In the genomic region with DNA sequence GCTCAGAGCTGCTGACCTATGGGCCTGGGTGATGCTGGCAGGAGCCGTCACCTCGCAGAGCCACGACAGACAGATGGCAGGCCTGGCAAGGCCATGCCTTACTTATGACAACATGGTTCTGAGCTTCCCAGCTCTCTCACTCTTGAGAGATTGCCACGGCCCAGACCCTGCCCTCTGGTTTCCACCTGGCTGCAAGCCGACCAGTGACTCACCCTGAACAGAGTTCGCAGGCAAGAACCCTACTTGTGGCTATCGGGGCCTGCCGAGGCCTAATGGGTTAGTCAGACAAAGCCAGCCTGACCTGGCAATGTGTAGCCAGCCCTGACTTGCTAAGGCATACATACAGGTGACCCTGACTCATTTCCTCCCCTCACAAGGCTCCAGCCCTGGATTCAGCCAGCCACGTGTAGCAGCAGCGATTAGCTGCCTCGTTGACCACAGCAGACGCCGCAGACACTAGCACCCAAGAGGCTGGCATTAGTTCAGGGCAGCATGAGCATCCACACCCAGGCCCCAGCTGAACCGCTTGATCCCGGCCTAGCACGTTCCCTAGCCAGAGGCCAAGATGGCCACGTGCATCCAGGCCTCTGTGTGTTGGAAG, we compare ENCODE assay signal across 9 mouse cellular contexts. TPM values are rescaled to one million over a fixed set of nuclear protein-coding genes. Genes with fewer than 3 reads are reported as not detected.
DNase-seq lines count a peak whose midpoint lies in the region; ATAC-seq lines count a peak whose summit lies in the region.
"Had no signal": no experiment of that assay in that cellular context is flagged by ENCODE, and none has a peak within 500 bp of the region (broad histone marks: within the 10 kb centered on the region; RNA-seq: fewer than 3 reads in every experiment).

No protein-coding gene starts in this region.

- H3K9ac ChIP-seq in intestine, embryonic 15.5 days, result no peak overlapping the region
- H3K9ac ChIP-seq in intestine, embryonic 16.5 days (ENCODE audit: low read depth, low read length), result no peak overlapping the region
- H3K9ac ChIP-seq: limb, embryonic 15.5 days had no signal

- H3K9me3 ChIP-seq in intestine, embryonic 15.5 days, result no peaks in the 10 kb centered on the region
- H3K9me3 ChIP-seq in intestine, embryonic 16.5 days (ENCODE audit: control insufficient read depth, low read length), result no peaks in the 10 kb centered on the region
- no peaks in the 10 kb centered on the region for H3K9me3 ChIP-seq in embryonic facial prominence, embryonic 10.5 days
- no peaks in the 10 kb centered on the region for H3K9me3 ChIP-seq in midbrain, embryonic 10.5 days (replicated peaks)
- H3K9me3 ChIP-seq: limb, embryonic 15.5 days had no signal

- peaks cover 30% of the 10 kb centered on the region for H3K4me1 ChIP-seq in intestine, embryonic 15.5 days (replicated peaks)
- H3K4me1 ChIP-seq in intestine, embryonic 16.5 days (ENCODE audit: control insufficient read depth, insufficient read depth, low read length), result peaks cover 38% of the 10 kb centered on the region
- H3K4me1 ChIP-seq in embryonic facial prominence, embryonic 10.5 days, result peaks cover 18% of the 10 kb centered on the region
- peaks cover 41% of the 10 kb centered on the region for H3K4me1 ChIP-seq in midbrain, embryonic 10.5 days

- H3K27ac ChIP-seq in intestine, embryonic 15.5 days, result peak overlapping the region; percentile 32; the same call in 1 of the 2 replicates
- no peak overlapping the region for H3K27ac ChIP-seq in intestine, embryonic 16.5 days (ENCODE audit: low read length)
- no peak overlapping the region for H3K27ac ChIP-seq in embryonic facial prominence, embryonic 10.5 days (replicated peaks)
- no peak overlapping the region for H3K27ac ChIP-seq in midbrain, embryonic 10.5 days (replicated peaks)
- H3K27ac ChIP-seq: limb, embryonic 15.5 days had no signal

- 87% methylated on average over 17 of the region's 17 CpGs for WGBS in intestine, embryonic 15.5 days
- 84% methylated on average over 17 of the region's 17 CpGs for WGBS in intestine, embryonic 16.5 days
- WGBS in embryonic facial prominence, embryonic 10.5 days, result 90% methylated on average over 17 of the region's 17 CpGs
- 91% methylated on average over 17 of the region's 17 CpGs for WGBS in midbrain, embryonic 10.5 days

- no peak overlapping the region for H3K4me3 ChIP-seq in intestine, embryonic 15.5 days (replicated peaks)
- no peak overlapping the region for H3K4me3 ChIP-seq in intestine, embryonic 16.5 days (ENCODE audit: low read length)
- no peak overlapping the region for H3K4me3 ChIP-seq in embryonic facial prominence, embryonic 10.5 days
- no peak overlapping the region for H3K4me3 ChIP-seq in midbrain, embryonic 10.5 days
- H3K4me3 ChIP-seq: limb, embryonic 15.5 days had no signal

- ATAC-seq in intestine, embryonic 15.5 days, result no peak
- no peak for ATAC-seq in intestine, embryonic 16.5 days
- ATAC-seq in megakaryocyte-erythroid progenitor cell, adult 5-6 weeks (replicated peaks; ENCODE audit: low FRiP score, low TSS enrichment, poor library complexity, severe bottlenecking), result no peak

- DNase-seq in adipocyte (ENCODE audit: low spot score), result peak; percentile 98
- DNase-seq in cerebellum, postnatal 10 days, result peak; percentile 92 to 94
- DNase-seq in kidney, postnatal 25 days, result peak; percentile 79 to 92
- DNase-seq in embryonic facial prominence, embryonic 10.5 days (ENCODE audit: low spot score), result no peak
- DNase-seq in midbrain, embryonic 10.5 days (ENCODE audit: low spot score), result no peak

- H3K36me3 ChIP-seq in intestine, embryonic 15.5 days, result peaks cover 38% of the 10 kb centered on the region
- peaks cover 28% of the 10 kb centered on the region for H3K36me3 ChIP-seq in intestine, embryonic 16.5 days (ENCODE audit: control insufficient read depth, insufficient read depth, low read length)
- H3K36me3 ChIP-seq in embryonic facial prominence, embryonic 10.5 days (replicated peaks), result peaks cover 84% of the 10 kb centered on the region
- peaks cover 79% of the 10 kb centered on the region for H3K36me3 ChIP-seq in midbrain, embryonic 10.5 days

- H3K4me2 ChIP-seq in intestine, embryonic 15.5 days (replicated peaks), result no peak overlapping the region
- no peak overlapping the region for H3K4me2 ChIP-seq in intestine, embryonic 16.5 days (ENCODE audit: low read depth, low read length)
- H3K4me2 ChIP-seq: limb, embryonic 15.5 days had no signal

- no peaks in the 10 kb centered on the region for H3K27me3 ChIP-seq in intestine, embryonic 15.5 days (replicated peaks)
- H3K27me3 ChIP-seq in intestine, embryonic 16.5 days (replicated peaks; ENCODE audit: control insufficient read depth, insufficient read depth, low read length), result no peaks in the 10 kb centered on the region
- no peaks in the 10 kb centered on the region for H3K27me3 ChIP-seq in embryonic facial prominence, embryonic 10.5 days (replicated peaks; ENCODE audit: low read depth, poor library complexity, severe bottlenecking)
- no peaks in the 10 kb centered on the region for H3K27me3 ChIP-seq in midbrain, embryonic 10.5 days (ENCODE audit: low read depth, poor library complexity, severe bottlenecking)
- H3K27me3 ChIP-seq: limb, embryonic 15.5 days had no signal

RNA-seq across cellular contexts. Expression of a gene that starts 25.1 kb away (rescaled TPM):
- polyA plus RNA-seq in intestine, embryonic 15.5 days (2015; fragmentation: Nextera tagmentation; extraction: Ambion mirVana), result 28.2 and 28.8 TPM in 2 replicates
- polyA plus RNA-seq in intestine, embryonic 16.5 days (2015; fragmentation: Nextera tagmentation; extraction: Ambion mirVana), result 25.7 and 27.1 TPM in 2 replicates
- polyA plus RNA-seq in embryonic facial prominence, embryonic 10.5 days (2016; fragmentation: Nextera tagmentation; extraction: Ambion mirVana), result 43.8 and 47.6 TPM in 2 replicates
- 20.8 and 34.3 TPM in 2 replicates for total RNA-seq in megakaryocyte-erythroid progenitor cell, adult 5-6 weeks (2014; fragmentation: Nextera tagmentation)
- 12.8 and 15.5 TPM in 2 replicates for total RNA-seq in megakaryocyte-erythroid progenitor cell, adult 5-6 weeks (2017)
- polyA plus RNA-seq in midbrain, embryonic 10.5 days (2016; fragmentation: Nextera tagmentation; extraction: Ambion mirVana), result 58.1 and 69.2 TPM in 2 replicates

RNA-seq across cellular contexts. Expression of a gene that starts 33.6 kb away (rescaled TPM):
- polyA plus RNA-seq in intestine, embryonic 15.5 days (2015; fragmentation: Nextera tagmentation; extraction: Ambion mirVana), result 26.0 and 29.3 TPM in 2 replicates
- 33.8 and 34.8 TPM in 2 replicates for polyA plus RNA-seq in intestine, embryonic 16.5 days (2015; fragmentation: Nextera tagmentation; extraction: Ambion mirVana)
- 8.5 and 10.7 TPM in 2 replicates for polyA plus RNA-seq in embryonic facial prominence, embryonic 10.5 days (2016; fragmentation: Nextera tagmentation; extraction: Ambion mirVana)
- 9.3 and 9.5 TPM in 2 replicates for total RNA-seq in megakaryocyte-erythroid progenitor cell, adult 5-6 weeks (2014; fragmentation: Nextera tagmentation)
- 13.7 and 30.9 TPM in 2 replicates for total RNA-seq in megakaryocyte-erythroid progenitor cell, adult 5-6 weeks (2017)
- 6.6 and 9.2 TPM in 2 replicates for polyA plus RNA-seq in midbrain, embryonic 10.5 days (2016; fragmentation: Nextera tagmentation; extraction: Ambion mirVana)

Comparison
In these comparisons a context has a peak if more than half of its experiments do, and no peak if none do; other contexts are left out.
1. DNase-seq: peak in adipocyte (single experiment), cerebellum, postnatal 10 days (2 of 2) and kidney, postnatal 25 days (2 of 2); none in embryonic facial prominence, embryonic 10.5 days (single experiment) and midbrain, embryonic 10.5 days (single experiment).